Mouse (Mus musculus) brain, embryonic 14.5 days (tissue): Measurements from ENCODE around the gene Haus4.

ENCODE experiments used
- CTCF ChIP-seq: fragments of 200-500 bp; IDR thresholded peaks from 2 replicates; pipeline ENCODE4 v1.5.1; 2012; ENCODE audit warnings: inconsistent platforms, mild to moderate bottlenecking, moderate library complexity, borderline replicate concordance; ENCODE audit not compliant: insufficient read depth, insufficient read length; ENCODE audit errors: extremely low read depth
- POLR2A ChIP-seq: fragments of 200-500 bp; IDR thresholded peaks from 2 replicates; pipeline ENCODE4 v1.6.1; 2012; ENCODE audit warnings: mild to moderate bottlenecking, inconsistent platforms, borderline replicate concordance; ENCODE audit not compliant: poor library complexity, insufficient read depth, insufficient read length, severe bottlenecking; ENCODE audit errors: extremely low read depth

DNA sequence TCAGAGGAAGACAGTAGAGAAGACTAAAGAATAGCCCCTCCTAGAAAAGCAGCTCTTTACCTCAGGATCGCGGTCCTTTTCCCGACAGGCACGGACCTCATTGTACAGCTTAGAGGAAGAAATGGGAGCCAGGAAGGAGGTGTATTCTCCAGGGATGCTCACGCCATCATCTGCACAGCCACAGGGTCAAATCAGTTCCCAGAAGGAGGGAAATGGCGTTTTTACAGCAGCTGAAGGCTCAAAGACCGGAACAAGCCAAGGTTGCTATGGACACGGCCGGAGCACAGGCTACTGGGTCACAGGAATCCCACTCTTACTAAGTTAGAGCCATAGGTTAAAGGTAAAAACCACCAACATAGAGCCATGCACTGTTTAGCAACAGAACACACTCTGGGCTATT is 44.6 kb downstream of the Haus4 start:
- TF ChIP-seq CTCF (no peak), POLR2A (no peak)
